Mouse (Mus musculus) midbrain, embryonic 13.5 days (tissue): ENCODE results near the gene Oprd1. TPM values are rescaled to one million over a fixed set of nuclear protein-coding genes. Genes with fewer than 3 reads are reported as not detected.

ENCODE experiments used
- ATAC-seq: fragments of 200-750 bp; cut with Nextera tagmentation; 2 replicates; pipeline ENCODE4 v1.8.0; 2017; ENCODE audit warnings: mild to moderate bottlenecking, moderate TSS enrichment, moderate library complexity
- H3K27ac ChIP-seq: fragments of 300-500 bp; sonication (generic); 2 replicates; pipeline ENCODE4 v1.5.1; 2015; ENCODE audit warnings: inconsistent platforms, mild to moderate bottlenecking, moderate library complexity
- H3K27me3 ChIP-seq: fragments of 300-500 bp; sonication (generic); 2 replicates; pipeline ENCODE4 v1.6.1; 2015; ENCODE audit warnings: mild to moderate bottlenecking, inconsistent platforms
- H3K36me3 ChIP-seq: fragments of 300-500 bp; sonication (generic); 2 replicates; pipeline ENCODE4 v1.6.1; 2015; ENCODE audit warnings: mild to moderate bottlenecking, inconsistent platforms
- H3K4me1 ChIP-seq: fragments of 300-500 bp; sonication (generic); replicated peaks from 2 replicates; pipeline ENCODE4 v1.6.1; 2015; ENCODE audit warnings: inconsistent platforms
- H3K4me2 ChIP-seq: fragments of 300-500 bp; sonication (generic); replicated peaks from 2 replicates; pipeline ENCODE4 v1.6.1; 2015; ENCODE audit warnings: moderate library complexity, mild to moderate bottlenecking, inconsistent platforms
- H3K4me3 ChIP-seq: fragments of 300-500 bp; sonication (generic); replicated peaks from 2 replicates; pipeline ENCODE4 v1.5.1; 2015; ENCODE audit warnings: mild to moderate bottlenecking, inconsistent platforms
- H3K9ac ChIP-seq: fragments of 300-500 bp; sonication (generic); replicated peaks from 2 replicates; pipeline ENCODE4 v1.6.1; 2015; ENCODE audit warnings: mild to moderate bottlenecking, inconsistent platforms
- H3K9me3 ChIP-seq: fragments of 300-500 bp; sonication (generic); 2 replicates; pipeline ENCODE4 v1.6.1; 2016; ENCODE audit warnings: mild to moderate bottlenecking, inconsistent platforms
- WGBS: fragments of 180-500 bp; shearing (Covaris S2); methylation state at CpG from one replicate; pipeline ENCODE4 v1.1.7; 2015; 5-methylcytosine and 5-hydroxymethylcytosine counted together
- polyA plus RNA-seq: library from polyadenylated mRNA; unstranded; fragments of >200 nt; fragmentation: Nextera tagmentation; extraction: Ambion mirVana; gene quantifications from 2 replicates; pipeline ENCODE4 v1.2.1, GENCODE M21; 2015

Gene Oprd1
- polyA plus RNA-seq, 1 experiment from 2014 or later = 0.09 TPM

DNA sequence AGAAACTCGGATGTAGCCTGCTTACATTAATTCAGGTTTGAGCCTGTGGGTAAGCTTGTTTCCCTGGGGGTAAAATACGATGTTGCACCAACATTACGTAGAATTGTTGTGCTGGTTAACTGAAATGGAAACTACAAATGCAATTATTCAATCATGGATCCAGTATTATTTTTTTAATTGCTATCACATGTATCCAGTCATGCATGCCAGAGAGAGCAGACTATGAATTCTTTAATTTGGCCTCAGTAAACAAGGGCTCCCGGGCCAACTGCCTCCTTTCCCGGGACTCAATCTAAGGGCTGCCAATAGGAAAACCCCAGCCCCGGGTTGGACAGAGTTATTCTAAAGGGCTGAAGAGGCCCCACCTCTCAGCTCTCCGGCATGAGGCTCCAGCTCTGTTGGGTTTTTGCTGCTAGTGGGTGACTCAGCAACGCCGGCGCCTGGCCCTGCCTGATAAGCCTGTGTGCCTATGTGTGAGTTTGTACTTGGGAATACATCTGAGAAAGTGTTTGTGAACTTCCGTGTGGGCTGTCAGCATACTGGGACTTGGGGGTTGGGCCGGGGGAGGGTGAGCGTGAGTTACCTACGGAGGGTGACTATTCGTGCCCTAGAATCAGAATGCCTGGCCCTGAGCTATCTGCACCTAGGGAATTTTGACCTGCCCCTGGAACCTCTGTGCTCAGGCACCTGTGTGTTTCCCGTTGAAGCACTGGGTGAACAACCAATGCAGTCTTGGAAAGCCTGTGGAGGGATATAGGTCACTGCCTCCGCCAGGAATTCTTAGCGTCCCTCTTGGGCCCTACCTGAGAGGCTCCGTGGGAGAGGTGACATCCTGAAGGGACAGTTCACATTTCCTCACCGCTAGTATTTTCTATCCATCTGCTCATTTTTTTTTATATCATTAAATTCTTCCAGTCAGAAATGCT, 67.5 kb downstream of the Oprd1 start:
- H3K4me1 ChIP-seq = peaks cover 25% of the 10 kb centered on the region
- no peak overlapping the region for H3K9ac ChIP-seq
- ATAC-seq = no peak
- H3K4me2 ChIP-seq = no peak overlapping the region
- H3K4me3 ChIP-seq = no peak overlapping the region
- no peaks in the 10 kb centered on the region for H3K36me3 ChIP-seq
- H3K9me3 ChIP-seq = no peaks in the 10 kb centered on the region
- no peak overlapping the region for H3K27ac ChIP-seq
- 21% methylated on average over 20 of the region's 20 CpGs for WGBS
- peaks cover 42% of the 10 kb centered on the region for H3K27me3 ChIP-seq

DNA sequence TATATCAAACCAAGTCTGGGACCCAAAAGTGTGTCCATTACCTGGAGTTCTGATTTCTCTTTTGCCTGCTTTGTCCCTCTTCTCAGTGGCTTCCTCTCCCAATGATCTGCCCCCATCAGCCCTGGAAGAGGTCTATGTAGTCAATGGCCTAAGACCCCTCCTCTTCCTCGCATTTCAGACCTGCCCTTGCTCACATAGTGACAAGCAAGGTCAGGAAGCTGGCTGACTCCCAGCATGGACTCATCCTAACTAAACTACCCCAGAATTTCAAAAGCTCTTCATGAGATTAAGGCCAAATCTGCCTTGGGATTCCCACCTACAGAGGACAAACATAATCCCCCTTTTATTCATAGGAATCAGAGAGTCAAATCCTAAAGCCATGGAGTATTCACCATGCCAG, 68.5 kb downstream of the Oprd1 start:
- H3K27me3 ChIP-seq = peaks cover 44% of the 10 kb centered on the region
- peak overlapping the region; percentile 69; the same call in 1 of the 2 replicates for H3K4me3 ChIP-seq
- no peaks in the 10 kb centered on the region for H3K9me3 ChIP-seq
- 23% methylated on average over 1 of the region's 1 CpGs for WGBS
- peak overlapping the region; percentile 100; the same call in 1 of the 2 replicates for H3K4me2 ChIP-seq
- H3K27ac ChIP-seq = no peak overlapping the region
- ATAC-seq = no peak
- no peak overlapping the region for H3K9ac ChIP-seq
- H3K4me1 ChIP-seq = peaks cover 25% of the 10 kb centered on the region
- H3K36me3 ChIP-seq = no peaks in the 10 kb centered on the region

DNA sequence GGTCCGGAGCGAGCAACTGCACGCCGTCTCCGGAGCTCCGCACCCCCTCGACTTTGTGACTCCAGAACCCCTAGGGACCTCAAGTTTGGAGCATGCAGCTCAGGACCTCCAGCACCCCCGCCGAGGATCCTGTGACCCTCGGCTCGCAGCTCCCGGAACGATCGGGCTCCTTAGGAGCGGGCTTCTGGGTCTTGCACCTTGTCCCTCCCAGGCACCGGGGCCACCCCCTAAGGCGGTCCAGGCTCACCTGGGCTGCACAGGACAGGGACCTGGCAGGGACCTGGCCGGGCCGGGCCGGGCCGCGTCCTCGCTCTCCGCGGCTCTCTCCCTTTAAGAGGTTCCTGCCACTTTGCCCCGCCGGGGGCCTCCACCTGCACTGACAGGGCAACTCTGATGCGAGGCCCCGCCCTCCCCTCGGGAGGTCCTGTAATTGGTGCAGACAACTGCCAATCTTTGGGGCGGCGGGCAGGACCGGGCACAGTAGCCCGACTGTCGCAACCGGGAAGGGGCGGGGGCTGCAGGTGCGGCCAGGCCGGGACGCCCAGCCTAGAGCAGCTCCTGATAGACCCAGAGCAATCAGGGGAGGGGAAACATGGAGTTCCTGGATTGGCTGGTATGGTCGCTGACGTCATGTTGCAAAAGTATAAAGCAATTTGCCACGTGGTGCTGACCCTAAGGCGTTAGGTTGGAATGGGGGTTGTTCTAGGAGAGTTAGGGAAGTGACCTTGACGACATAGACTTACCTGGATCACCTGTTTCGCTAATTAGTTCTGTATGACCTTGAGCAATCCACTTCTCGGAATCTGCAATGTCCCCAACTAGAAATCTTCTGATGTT, 69.1 kb downstream of the Oprd1 start, which contains the start of gene Epb41:
TSS of gene Epb41 (minus strand) at position 389 of the 837 bp plus-strand sequence.
- WGBS = 2% methylated on average over 47 of the region's 47 CpGs

DNA sequence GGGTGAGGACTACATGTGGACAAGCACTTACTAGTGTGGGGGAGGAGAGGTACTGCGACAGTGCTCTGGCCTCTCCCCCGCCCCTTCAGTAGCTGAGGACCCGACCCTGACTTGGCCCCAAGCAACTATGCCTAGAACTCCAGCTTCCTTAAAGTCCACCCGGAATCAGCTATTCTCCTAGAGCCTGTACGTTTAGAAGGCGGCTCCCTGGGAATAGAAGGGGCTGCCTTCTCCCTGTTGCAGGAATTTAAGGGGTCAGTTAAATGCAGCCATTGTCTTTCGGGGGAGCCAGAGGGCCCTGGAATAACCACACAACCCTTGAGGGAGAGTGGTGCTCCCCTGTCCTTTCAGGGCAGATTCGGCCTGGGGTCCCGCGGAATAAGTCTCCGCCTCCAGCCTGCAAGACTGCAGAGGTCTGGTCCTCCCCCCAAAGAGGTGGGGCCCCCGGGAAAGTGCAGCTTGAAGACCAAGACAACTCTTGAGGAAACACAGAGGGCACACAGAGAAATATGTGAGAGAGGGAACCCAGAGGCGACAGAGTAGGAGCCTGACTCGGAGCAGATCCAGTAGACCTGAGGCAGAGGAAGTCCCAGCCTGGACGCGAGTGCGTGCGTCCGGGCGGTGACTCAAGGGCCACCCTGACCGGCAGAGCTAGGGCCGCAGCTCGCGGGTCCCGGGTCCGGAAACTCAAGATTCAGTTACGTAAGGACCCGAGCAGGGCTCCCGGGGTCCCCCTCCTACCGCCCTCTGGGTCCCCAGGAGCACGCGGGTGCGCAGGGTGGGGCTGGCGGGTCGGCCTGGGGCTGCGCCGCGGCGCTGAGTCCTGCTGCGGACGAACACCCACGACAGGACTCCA, 70.0 kb downstream of the Oprd1 start, which contains the start of gene Gm10300:
TSS of gene Gm10300 (plus strand) at position 621 of the 856 bp plus-strand sequence.
- Histone ChIP-seq H3K4me1 (peaks cover 25% of the 10 kb centered on the region), H3K36me3 (no peaks in the 10 kb centered on the region), H3K9me3 (no peaks in the 10 kb centered on the region), H3K9ac (peak within 1 kb of the TSS; percentile 73), H3K4me2 (peak within 1 kb of the TSS; percentile 100), H3K4me3 (peak within 1 kb of the TSS; percentile 69), H3K27ac (no peak within 1 kb of the TSS), H3K27me3 (peaks cover 40% of the 10 kb centered on the region)
- peak; percentile 59 for ATAC-seq
- under 1% methylated on average over 42 of the region's 42 CpGs for WGBS

More for the DNA sequence above, 69.1 kb downstream of the Oprd1 start, which contains the start of gene Epb41:
- Histone ChIP-seq H3K27ac (no peak within 1 kb of the TSS), H3K4me3 (peak within 1 kb of the TSS; percentile 69), H3K9ac (peak within 1 kb of the TSS; percentile 73), H3K27me3 (peaks cover 43% of the 10 kb centered on the region), H3K4me1 (peaks cover 25% of the 10 kb centered on the region), H3K36me3 (no peaks in the 10 kb centered on the region), H3K9me3 (no peaks in the 10 kb centered on the region), H3K4me2 (peak within 1 kb of the TSS; percentile 100)
- peak; percentile 96 for ATAC-seq

DNA sequence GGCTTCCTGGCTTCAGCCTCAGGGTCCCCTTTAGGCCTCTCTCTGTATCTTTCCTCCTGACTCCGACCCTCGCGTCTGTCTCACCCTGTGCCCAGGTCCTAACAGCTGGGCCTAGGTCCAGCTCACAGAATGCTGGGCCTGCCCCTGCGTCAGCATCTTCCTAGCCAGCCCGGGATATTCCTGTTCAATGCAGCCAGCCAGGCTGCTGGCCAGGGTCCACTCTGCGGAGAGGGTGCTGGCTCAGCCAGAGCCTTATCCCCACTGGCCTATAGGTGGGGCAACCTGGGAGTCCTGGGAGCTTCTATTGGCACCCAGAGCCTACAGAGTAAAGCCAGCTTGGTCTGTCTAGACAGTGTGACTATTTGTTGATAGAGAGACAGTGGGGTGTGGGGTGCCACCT, 71.3 kb downstream of the Oprd1 start:
- H3K9me3 ChIP-seq = no peaks in the 10 kb centered on the region
- no peak overlapping the region for H3K9ac ChIP-seq
- no peak overlapping the region for H3K4me2 ChIP-seq
- H3K4me1 ChIP-seq = peaks cover 23% of the 10 kb centered on the region
- no peak overlapping the region for H3K4me3 ChIP-seq
- 64% methylated on average over 6 of the region's 6 CpGs for WGBS
- no peak overlapping the region for H3K27ac ChIP-seq
- no peaks in the 10 kb centered on the region for H3K36me3 ChIP-seq
- no peak for ATAC-seq
- H3K27me3 ChIP-seq = peaks cover 35% of the 10 kb centered on the region

DNA sequence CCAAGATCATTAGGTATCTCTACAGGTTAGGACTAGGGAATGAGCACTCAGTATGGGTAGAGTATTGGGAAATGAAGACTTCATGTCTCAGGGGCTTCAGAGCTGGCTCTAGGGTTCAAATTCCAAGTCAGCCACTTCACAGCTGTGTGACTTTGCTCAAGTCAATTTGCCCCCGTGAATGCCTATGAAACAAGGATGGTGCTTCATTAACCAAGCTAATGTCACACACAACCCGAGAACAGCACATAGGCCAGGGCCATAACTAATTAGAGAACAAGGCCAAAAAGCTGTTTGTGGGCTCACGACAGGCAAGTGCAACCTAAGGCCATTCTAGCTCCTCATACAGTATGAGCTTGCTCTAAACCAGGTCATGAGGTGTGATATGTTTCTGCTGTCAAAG, 72.1 kb downstream of the Oprd1 start:
- Histone ChIP-seq H3K27me3 (peaks cover 32% of the 10 kb centered on the region), H3K36me3 (no peaks in the 10 kb centered on the region), H3K9ac (no peak overlapping the region), H3K9me3 (no peaks in the 10 kb centered on the region), H3K4me3 (no peak overlapping the region), H3K4me1 (peaks cover 23% of the 10 kb centered on the region), H3K4me2 (no peak overlapping the region), H3K27ac (no peak overlapping the region)
- WGBS = 78% methylated on average over 3 of the region's 3 CpGs
- no peak for ATAC-seq

DNA sequence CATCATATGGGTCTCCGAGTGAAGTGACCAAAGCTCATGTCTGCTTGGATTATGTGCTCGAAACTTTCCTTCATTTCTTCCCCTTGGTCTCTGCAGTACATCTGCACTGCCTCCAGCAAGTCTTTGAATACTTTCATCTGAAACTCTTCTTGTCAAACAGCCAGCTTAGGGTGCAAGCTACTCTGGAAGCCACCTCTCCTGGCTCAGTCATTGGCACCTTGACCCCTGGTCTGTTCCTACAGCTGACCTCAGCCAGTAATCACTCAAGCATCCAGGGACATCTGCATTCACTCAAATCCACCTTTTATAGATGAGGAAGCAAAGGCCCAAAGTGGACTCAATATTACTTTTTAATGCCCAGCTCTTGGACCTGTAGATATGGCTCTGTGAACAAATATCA, 72.6 kb downstream of the Oprd1 start:
- Histone ChIP-seq H3K4me2 (no peak overlapping the region), H3K27ac (no peak overlapping the region), H3K36me3 (no peaks in the 10 kb centered on the region), H3K4me1 (peaks cover 23% of the 10 kb centered on the region), H3K4me3 (no peak overlapping the region), H3K9me3 (no peaks in the 10 kb centered on the region), H3K27me3 (peaks cover 28% of the 10 kb centered on the region), H3K9ac (no peak overlapping the region)
- 92% methylated on average over 2 of the region's 2 CpGs for WGBS
- ATAC-seq = no peak

DNA sequence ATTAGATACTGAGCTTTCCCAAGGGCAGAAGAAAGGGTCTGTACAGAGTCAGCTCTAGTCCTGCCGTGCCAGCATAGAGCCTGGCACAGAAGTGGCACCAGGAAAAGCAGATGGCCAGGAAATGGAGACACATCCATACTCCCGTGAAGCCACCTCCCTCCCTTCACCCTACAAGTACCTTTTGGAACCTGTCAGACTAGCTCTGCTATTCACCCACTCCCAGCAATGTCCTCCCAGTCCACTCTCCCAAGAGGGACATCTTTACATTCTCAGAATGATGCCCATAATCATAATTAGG, 76.4 kb downstream of the Oprd1 start:
- 75% methylated on average over 2 of the region's 2 CpGs for WGBS

DNA sequence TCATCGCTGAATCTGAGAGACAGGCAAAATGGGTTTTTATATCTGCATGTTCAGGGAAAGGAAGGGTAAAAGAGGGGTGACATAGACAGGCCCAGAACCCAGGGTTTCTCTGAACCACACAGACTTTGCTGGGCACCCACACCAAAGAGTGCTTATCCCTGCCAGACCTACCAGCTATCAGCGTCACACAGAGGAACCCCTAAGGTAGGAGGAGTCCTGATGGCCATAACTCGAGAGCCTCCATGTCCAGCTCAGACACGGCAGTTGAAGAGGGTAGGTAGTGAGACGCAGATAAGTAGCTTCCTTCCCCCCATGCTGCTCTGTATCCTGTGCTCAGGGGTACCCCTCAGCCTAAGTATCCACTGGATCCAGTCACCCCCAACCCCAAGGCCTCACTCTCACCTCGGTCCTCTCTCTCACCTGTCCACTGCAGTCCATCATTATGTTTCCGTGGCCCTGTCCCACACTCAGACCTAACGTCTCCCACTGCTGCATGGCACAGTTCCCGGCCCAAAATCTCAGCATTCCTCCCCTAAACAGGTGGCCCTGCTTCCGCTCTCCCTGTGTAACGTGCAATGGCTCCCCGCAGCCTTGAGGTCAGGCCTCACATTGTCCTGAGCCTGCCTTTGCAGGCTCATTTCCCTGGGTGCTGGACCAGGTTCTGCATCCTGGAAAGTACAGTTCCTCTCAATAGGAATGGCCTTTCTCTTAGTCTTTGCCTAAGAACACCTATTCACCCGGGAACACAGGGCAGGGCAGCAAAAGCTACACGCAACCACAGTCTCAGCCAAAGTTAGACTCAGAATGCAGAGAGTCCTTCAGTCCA, 77.0 kb downstream of the Oprd1 start:
- no peaks in the 10 kb centered on the region for H3K9me3 ChIP-seq
- no peak overlapping the region for H3K9ac ChIP-seq
- no peaks in the 10 kb centered on the region for H3K36me3 ChIP-seq
- H3K27ac ChIP-seq = no peak overlapping the region
- H3K4me3 ChIP-seq = no peak overlapping the region
- whole genome bisulfite sequencing = 86% methylated on average over 14 of the region's 14 CpGs
- H3K27me3 ChIP-seq = peaks cover 8% of the 10 kb centered on the region; the same call in 1 of the 2 replicates
- H3K4me2 ChIP-seq = no peak overlapping the region
- peaks cover 9% of the 10 kb centered on the region for H3K4me1 ChIP-seq
- no peak for ATAC-seq

More for the DNA sequence above, 76.4 kb downstream of the Oprd1 start:
- Histone ChIP-seq H3K27ac (no peak overlapping the region), H3K4me1 (peaks cover 9% of the 10 kb centered on the region), H3K9me3 (no peaks in the 10 kb centered on the region), H3K4me3 (no peak overlapping the region), H3K27me3 (peaks cover 13% of the 10 kb centered on the region), H3K4me2 (no peak overlapping the region), H3K36me3 (no peaks in the 10 kb centered on the region), H3K9ac (no peak overlapping the region)
- ATAC-seq = no peak

DNA sequence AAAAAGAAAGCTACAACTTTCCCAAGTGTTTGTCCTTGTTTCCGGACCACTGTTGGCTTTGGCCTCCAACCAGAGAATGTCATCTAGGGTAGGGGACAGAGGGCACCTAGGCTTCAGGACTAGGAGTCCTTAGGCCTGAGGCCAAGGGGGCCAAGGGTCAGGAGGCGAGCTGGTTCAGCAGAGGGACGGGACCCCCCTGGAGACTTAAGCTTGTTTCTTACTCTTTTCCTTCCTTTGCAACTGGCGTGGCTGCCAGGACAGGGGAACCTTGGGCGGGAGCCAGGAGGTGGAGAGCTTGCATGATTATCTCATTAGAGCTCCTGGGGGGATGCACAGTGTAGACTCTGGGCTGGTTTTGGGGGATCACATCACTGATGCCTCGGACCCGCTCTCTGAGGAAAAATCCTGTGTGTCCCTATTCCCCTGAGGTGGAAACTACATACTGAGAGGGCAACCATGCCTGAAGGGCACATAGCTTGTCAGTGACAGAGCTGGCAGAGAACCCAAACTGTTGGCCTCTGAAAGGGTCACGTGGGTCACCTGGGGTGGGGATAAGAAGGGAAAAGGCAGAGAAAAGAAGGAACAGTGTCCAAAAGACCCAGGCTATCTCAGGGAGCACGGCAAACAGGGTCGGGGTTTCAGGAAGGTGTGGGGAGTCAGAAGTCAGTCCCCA, 78.0 kb downstream of the Oprd1 start:
- no peak overlapping the region for H3K4me3 ChIP-seq
- no peak for ATAC-seq
- WGBS = 53% methylated on average over 10 of the region's 10 CpGs
- no peaks in the 10 kb centered on the region for H3K36me3 ChIP-seq
- H3K4me2 ChIP-seq = no peak overlapping the region
- H3K9ac ChIP-seq = no peak overlapping the region
- no peak overlapping the region for H3K27ac ChIP-seq
- H3K9me3 ChIP-seq = no peaks in the 10 kb centered on the region
- peaks cover 9% of the 10 kb centered on the region for H3K4me1 ChIP-seq
- no peaks in the 10 kb centered on the region for H3K27me3 ChIP-seq
